Mouse (Mus musculus) CD4-positive, CD25-positive, alpha-beta regulatory T cell, adult 4 months (primary cell): ENCODE measurements around the gene Twist1. TPM values are rescaled to one million over a fixed set of nuclear protein-coding genes. Genes with fewer than 3 reads are reported as not detected.

Experiments
- ATAC-seq: one replicate; pipeline ENCODE4 v1.8.0; 2017
- polyA plus RNA-seq, 2 experiments: library from polyadenylated mRNA; unstranded; fragments of 100-300 nt; shearing (Covaris generic); gene quantifications; one replicate each; pipeline ENCODE4 v1.2.1; 2017

The Twist1 gene
- polyA plus RNA-seq, result not detected

GRCm38 (mm10) chr12:33957400-33958240, at the start of gene Twist1:
TSS of gene Twist1 (plus strand) at chr12:33957671.
- no peak for ATAC-seq

- ATAC-seq, result no peak
These were observed 30.7 kb upstream of the Twist1 start for GRCm38 (mm10) chr12:33926751-33927150.

- no peak for ATAC-seq
These were observed 30.0 kb upstream of the Twist1 start for GRCm38 (mm10) chr12:33927334-33928098.

- no peak for ATAC-seq
These were observed 28.9 kb upstream of the Twist1 start, which contains the start of gene Ferd3l for GRCm38 (mm10) chr12:33928331-33929192. TSS of gene Ferd3l (plus strand) at chr12:33928425.

GRCm38 (mm10) chr12:33952843-33953242, 4.6 kb upstream of the Twist1 start:
- no peak for ATAC-seq

- no peak for ATAC-seq
These were observed 2.4 kb upstream of the Twist1 start for GRCm38 (mm10) chr12:33954931-33955565.

- ATAC-seq, result no peak
These were observed 1.7 kb upstream of the Twist1 start for GRCm38 (mm10) chr12:33955606-33956295.

GRCm38 (mm10) chr12:33956576-33957399, 683 bp upstream of the Twist1 start:
- ATAC-seq, result no peak

GRCm38 (mm10) chr12:33958241-33959194, 1.0 kb downstream of the Twist1 start:
- ATAC-seq, result no peak

GRCm38 (mm10) chr12:33959206-33959605, 1.7 kb downstream of the Twist1 start:
- no peak for ATAC-seq

GRCm38 (mm10) chr12:33959846-33960245, 2.4 kb downstream of the Twist1 start:
- ATAC-seq, result no peak

- ATAC-seq, result no peak
These were observed 3.5 kb downstream of the Twist1 start for GRCm38 (mm10) chr12:33961013-33961412.

GRCm38 (mm10) chr12:33962118-33962772, 4.8 kb downstream of the Twist1 start:
- no peak for ATAC-seq

- no peak for ATAC-seq
These were observed 5.3 kb downstream of the Twist1 start for GRCm38 (mm10) chr12:33962773-33963130.

- ATAC-seq, result no peak
These were observed 6.3 kb downstream of the Twist1 start for GRCm38 (mm10) chr12:33963671-33964369.

GRCm38 (mm10) chr12:33964427-33964826, 7.0 kb downstream of the Twist1 start:
- no peak for ATAC-seq

GRCm38 (mm10) chr12:33965661-33966360, 8.3 kb downstream of the Twist1 start:
- ATAC-seq, result no peak
